Mouse (Mus musculus): ENCODE results near the gene Gm20683. TPM values are rescaled to one million over a fixed set of nuclear protein-coding genes. Genes with fewer than 3 reads are reported as not detected.

Gene Gm20683
- polyA plus RNA-seq, 1 experiment from 2014 or later: 14.2 TPM

DNA sequence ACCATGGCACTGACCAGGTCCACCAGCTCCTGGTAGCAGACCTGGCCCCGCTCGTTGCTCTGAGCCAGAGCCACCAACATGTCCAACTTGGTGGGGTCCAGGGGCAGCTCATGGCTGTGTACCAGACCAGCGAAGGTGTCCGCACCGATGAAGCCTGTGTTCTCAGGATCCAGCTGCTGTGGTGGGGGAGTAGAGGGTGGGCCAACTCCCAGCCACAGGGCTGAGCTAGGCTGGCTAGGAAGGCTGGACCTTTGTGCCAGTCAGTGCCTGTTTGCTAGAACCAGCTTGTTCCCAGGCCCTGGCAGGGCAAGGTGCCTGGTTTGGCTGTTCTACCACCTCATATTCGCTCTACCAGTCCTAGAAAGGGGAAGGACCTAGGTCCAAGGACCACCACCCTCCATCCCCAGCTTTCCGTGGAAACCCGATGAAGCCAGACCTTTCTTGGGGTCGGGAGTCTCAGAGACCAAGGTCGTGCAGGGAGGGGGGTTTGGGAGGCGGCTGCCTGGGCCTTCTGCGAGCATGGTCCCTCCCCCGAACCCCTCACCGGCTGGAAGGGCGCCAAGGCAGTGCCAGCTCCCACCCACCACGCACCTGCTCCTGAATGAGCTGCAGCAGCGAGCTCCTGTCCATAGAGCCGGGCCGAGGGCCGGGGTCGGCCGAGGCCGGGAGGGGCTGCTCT lies 5.0 kb downstream of the Gm20683 start:
- peak overlapping the region; percentile 82 for H3K27ac ChIP-seq
- H3K27me3 ChIP-seq (replicated peaks): no peaks in the 10 kb centered on the region
- H3K36me3 ChIP-seq (replicated peaks): peaks cover 22% of the 10 kb centered on the region
- ATAC-seq (replicated peaks): no peak
- 20% methylated on average over 23 of the region's 23 CpGs for WGBS
- peak overlapping the region; percentile 70 for H3K9ac ChIP-seq
- H3K4me2 ChIP-seq: peak overlapping the region; percentile 80
- peaks cover 56% of the 10 kb centered on the region for H3K4me1 ChIP-seq
- H3K9me3 ChIP-seq: no peaks in the 10 kb centered on the region
- peak overlapping the region; percentile 48 for H3K4me3 ChIP-seq

DNA sequence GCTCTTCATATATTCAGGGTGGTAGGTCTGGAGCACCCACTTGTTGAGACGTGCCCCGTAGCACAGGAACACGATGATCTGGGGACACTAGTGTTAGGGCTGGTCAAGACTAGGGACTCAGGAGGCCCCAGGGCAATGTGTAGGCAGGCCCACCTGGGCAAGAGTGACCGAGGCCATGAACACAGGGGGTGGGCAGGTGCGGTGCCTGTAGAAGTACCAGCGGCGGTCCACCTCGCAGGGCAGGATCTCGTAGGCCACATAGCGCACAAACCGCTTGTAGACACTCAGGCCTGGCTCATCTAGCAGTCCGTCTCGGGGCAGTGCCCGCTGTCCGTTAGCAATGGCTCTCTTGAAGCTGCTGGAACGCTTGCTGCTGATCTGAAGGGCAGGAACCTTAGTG lies 5.7 kb downstream of the Gm20683 start:
- Histone ChIP-seq H3K27ac (no peak overlapping the region), H3K36me3 (replicated peaks) (peaks cover 22% of the 10 kb centered on the region), H3K4me1 (peaks cover 64% of the 10 kb centered on the region), H3K9me3 (no peaks in the 10 kb centered on the region), H3K4me2 (peak overlapping the region; percentile 80), H3K9ac (peak overlapping the region; percentile 70; the same call in 1 of the 2 replicates), H3K4me3 (peak overlapping the region; percentile 48), H3K27me3 (replicated peaks) (no peaks in the 10 kb centered on the region)
- WGBS: 94% methylated on average over 16 of the region's 16 CpGs
- ATAC-seq (replicated peaks): no peak

DNA sequence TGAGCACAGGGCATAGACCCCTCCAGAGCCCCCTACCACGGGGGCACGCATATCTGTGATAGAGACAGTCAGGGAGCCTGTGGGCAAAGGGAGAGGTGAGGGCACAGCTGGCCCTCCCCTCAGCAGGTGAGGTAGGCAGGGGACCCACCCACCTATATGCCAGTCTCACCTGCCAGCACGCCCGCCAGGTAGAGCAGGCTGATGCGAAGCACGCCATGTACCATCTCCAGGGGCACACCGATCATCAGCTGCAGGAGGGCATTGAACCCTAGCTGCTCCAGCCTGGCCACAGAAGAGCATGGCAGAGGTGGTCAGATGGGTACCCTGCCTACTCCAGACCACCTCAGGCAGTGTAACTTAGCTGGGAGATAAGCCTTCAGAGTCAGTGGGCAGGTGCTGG lies 6.3 kb downstream of the Gm20683 start:
- no peaks in the 10 kb centered on the region for H3K9me3 ChIP-seq
- H3K27me3 ChIP-seq (replicated peaks): no peaks in the 10 kb centered on the region
- no peak overlapping the region for H3K4me3 ChIP-seq
- peaks cover 69% of the 10 kb centered on the region for H3K4me1 ChIP-seq
- no peak for ATAC-seq (replicated peaks)
- WGBS: 93% methylated on average over 7 of the region's 7 CpGs
- H3K36me3 ChIP-seq (replicated peaks): peaks cover 22% of the 10 kb centered on the region; the same call in 1 of the 2 replicates
- no peak overlapping the region for H3K27ac ChIP-seq
- H3K4me2 ChIP-seq: peak overlapping the region; percentile 95; the same call in 1 of the 2 replicates
- 0 out of 2 replicates have a peak overlapping the region, but pooled peaks have one; percentile 70 for H3K9ac ChIP-seq

DNA sequence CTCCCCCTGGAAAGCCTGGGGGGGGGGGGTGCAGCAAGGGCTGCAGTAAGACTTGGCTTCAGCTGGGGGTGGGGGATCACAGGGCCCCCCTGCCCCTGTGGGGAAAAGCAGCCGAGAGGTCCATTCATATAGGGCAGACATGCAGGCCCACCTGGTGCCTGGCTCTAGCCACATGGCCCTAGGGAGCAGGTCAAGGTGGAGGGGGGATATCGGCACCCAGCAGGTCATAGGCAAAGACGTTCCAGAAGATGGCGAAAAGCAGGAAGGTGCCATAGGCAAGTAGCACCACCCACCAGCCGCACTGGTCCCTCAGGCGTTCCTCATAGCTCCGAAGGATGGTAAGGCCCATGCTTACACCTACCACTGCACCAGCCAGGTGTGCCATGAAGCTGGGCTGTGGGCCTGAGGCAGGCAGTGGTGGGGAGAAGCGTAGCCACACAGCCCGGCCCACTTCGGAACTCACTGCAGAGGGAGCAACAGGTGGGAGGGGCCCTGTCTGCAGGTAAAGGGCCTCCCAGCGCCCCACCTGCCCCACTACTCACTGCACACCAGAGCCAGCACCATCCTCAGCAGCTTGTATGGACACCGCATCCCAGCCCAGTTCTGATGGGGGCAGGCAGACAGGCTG lies 6.9 kb downstream of the Gm20683 start:
- peak overlapping the region; percentile 80 for H3K4me3 ChIP-seq
- peak overlapping the region; percentile 77; the same call in 1 of the 2 replicates for H3K9ac ChIP-seq
- H3K4me2 ChIP-seq: peak overlapping the region; percentile 95
- no peaks in the 10 kb centered on the region for H3K27me3 ChIP-seq (replicated peaks)
- H3K36me3 ChIP-seq (replicated peaks): 0 out of 2 replicates have a peak, but pooled peaks cover 24% of the 10 kb centered on the region
- peaks cover 75% of the 10 kb centered on the region for H3K4me1 ChIP-seq
- H3K27ac ChIP-seq: 0 out of 2 replicates have a peak overlapping the region, but pooled peaks have one; percentile 96
- WGBS: 89% methylated on average over 12 of the region's 12 CpGs
- H3K9me3 ChIP-seq: no peaks in the 10 kb centered on the region
- ATAC-seq (replicated peaks): no peak

DNA sequence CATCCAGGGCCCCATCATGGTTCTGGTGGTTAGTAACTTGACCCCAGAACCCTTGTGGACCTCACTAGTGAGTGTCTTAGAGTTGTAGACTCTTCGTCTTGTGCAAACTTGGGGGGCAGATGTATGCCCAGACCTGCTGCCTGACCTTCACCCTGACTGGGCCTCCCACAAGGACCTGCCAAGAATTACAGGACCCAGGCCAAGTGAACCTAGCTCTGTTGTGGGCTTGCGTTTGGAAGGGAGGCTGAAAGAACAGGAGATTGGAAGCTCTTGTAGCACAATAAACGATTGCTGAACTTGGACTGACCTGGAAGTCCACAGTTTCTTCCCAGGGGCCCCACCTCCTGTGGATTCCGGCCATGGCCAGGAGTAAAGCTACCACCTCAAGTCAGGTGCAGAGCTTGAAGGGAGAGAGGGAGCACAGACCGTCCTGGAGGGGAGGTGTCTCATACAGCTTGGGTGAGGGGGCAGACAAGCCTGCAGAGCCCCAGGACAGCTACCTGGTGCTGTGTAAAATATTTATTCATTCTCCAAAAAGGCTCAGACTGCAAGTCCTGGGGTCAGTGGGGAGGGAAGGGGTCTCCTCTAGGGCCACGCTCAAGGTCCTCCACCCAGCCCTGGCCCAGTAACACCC lies 7.5 kb downstream of the Gm20683 start:
- H3K9me3 ChIP-seq: no peaks in the 10 kb centered on the region
- H3K9ac ChIP-seq: peak overlapping the region; percentile 77
- H3K4me3 ChIP-seq: peak overlapping the region; percentile 80
- peak overlapping the region; percentile 95 for H3K4me2 ChIP-seq
- H3K36me3 ChIP-seq (replicated peaks): 0 out of 2 replicates have a peak, but pooled peaks cover 19% of the 10 kb centered on the region
- 59% methylated on average over 6 of the region's 6 CpGs for WGBS
- no peaks in the 10 kb centered on the region for H3K27me3 ChIP-seq (replicated peaks)
- peaks cover 80% of the 10 kb centered on the region for H3K4me1 ChIP-seq
- peak overlapping the region; percentile 96 for H3K27ac ChIP-seq
- no peak for ATAC-seq (replicated peaks)

DNA sequence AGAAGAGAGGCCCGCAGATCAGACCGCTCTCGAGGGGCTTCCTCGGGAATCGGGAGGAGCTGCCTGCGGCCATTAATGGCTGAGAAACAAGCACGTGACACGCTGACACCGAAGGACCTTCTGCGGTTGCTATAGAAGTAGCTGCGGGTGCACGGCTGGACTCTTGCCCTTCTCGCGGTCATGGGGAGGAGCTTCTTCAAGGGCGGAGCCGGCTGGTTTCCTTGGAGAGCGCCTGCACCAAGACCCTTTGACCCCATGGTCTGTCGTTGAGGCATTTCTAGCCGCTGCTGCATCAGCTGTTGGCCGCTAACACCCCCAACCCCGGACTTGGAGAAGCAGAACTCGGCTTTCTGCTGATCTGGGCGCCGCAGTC lies 8.3 kb downstream of the Gm20683 start, which contains the start of gene Stub1:
Stub1 (minus strand) TSS at position 114 of the 373 bp plus-strand sequence.
- WGBS: under 1% methylated on average over 24 of the region's 24 CpGs
- ATAC-seq (replicated peaks): peak; percentile 41
- Histone ChIP-seq H3K9ac (peak within 1 kb of the TSS; percentile 77), H3K4me1 (peaks cover 84% of the 10 kb centered on the region), H3K4me3 (peak within 1 kb of the TSS; percentile 80), H3K27ac (peak within 1 kb of the TSS; percentile 96), H3K36me3 (replicated peaks) (0 out of 2 replicates have a peak, but pooled peaks cover 19% of the 10 kb centered on the region), H3K4me2 (peak within 1 kb of the TSS; percentile 95), H3K27me3 (replicated peaks) (no peaks in the 10 kb centered on the region), H3K9me3 (no peaks in the 10 kb centered on the region)

DNA sequence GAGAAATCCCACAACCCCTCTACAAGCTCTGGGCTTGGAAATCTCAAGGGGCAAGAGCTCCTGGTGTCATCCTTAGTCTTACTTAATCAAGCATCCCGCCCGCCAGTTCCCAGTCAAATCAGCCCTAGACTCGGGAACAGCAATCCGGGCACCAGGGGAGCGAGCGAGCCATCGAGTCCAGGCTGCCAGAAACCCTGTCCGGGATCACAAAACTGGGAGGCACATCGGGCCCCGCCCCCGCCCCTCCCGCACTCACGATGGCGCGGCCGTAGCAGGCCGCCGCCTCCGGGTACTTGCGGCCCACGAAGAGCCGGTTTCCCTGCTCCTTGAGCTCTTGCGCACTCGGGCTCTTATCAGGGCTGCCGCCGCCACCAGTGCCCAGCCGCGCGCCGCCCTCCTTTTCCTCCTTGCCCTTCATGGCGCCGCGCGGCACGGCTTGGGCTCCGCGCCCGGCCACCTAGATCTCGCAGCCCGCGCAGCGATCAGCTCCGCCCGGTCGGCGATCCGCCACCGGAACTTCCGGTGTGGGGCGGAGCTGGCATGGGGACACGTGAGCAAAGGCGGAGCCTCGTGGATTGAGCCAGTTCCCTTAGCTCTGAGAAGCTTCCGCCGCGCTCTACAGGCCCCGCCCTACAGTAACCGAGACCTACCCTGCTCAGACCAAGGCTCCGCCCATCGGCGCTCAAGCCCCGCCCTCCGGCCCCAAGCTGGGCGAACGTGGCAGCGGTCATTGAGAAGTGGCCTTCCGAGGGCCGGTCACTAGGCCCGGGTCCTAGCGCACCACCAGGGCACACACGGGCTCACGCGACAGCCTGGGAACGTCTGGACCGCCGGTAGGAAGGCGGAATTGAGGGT lies 8.9 kb downstream of the Gm20683 start:
- Histone ChIP-seq H3K4me1 (peaks cover 84% of the 10 kb centered on the region), H3K9me3 (no peaks in the 10 kb centered on the region), H3K9ac (peak overlapping the region; percentile 77), H3K27me3 (replicated peaks) (no peaks in the 10 kb centered on the region), H3K27ac (peak overlapping the region; percentile 96), H3K4me2 (peak overlapping the region; percentile 95), H3K36me3 (replicated peaks) (0 out of 2 replicates have a peak, but pooled peaks cover 21% of the 10 kb centered on the region), H3K4me3 (peak overlapping the region; percentile 80)
- peak; percentile 91 for ATAC-seq (replicated peaks)
- WGBS: under 1% methylated on average over 76 of the region's 77 CpGs

DNA sequence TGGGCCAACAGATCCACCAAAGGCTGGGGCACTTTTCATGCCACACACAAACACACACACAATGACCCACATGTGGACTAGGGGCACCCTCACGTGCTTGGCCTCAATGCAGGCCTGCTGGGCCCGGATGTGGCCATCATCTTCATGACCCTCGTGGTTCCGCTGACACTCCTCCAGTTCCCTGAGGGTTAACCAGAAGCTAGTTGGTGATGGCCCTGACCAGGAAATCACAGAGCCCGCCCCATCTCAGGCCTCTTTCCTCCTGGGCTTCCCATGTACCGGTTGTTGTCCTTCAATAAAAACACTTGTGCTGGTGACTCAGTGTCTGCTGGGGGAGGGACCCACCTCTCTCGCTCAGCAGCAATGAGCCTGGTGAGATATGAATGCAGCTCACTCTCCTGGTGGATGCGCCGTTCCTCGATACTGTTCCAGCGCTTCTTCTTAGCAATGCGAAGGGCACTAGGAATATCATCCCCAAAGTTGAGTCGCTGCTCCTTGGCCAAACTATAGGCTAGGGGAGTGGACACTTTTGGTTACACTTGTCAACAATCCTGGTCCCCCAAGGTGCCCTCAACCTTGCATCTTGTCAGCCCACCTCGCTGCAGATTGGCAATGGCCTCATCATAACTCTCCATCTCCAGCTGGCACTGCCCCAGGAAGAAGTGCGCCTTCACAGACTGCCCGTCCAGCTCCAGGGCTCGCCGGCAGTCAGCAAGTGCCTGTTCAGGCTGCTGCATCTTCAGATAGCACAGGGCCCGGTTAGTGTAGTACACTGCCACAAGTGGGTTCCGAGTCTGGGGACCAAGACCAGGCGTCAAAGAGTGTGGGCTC lies 9.9 kb downstream of the Gm20683 start:
- 0 out of 2 replicates have a peak, but pooled peaks cover 30% of the 10 kb centered on the region for H3K36me3 ChIP-seq (replicated peaks)
- peak overlapping the region; percentile 95 for H3K4me2 ChIP-seq
- 63% methylated on average over 21 of the region's 21 CpGs for WGBS
- H3K9ac ChIP-seq: peak overlapping the region; percentile 77
- H3K4me3 ChIP-seq: peak overlapping the region; percentile 80
- H3K27ac ChIP-seq: peak overlapping the region; percentile 96
- no peak for ATAC-seq (replicated peaks)
- H3K4me1 ChIP-seq: peaks cover 84% of the 10 kb centered on the region
- no peaks in the 10 kb centered on the region for H3K27me3 ChIP-seq (replicated peaks)
- no peaks in the 10 kb centered on the region for H3K9me3 ChIP-seq

DNA sequence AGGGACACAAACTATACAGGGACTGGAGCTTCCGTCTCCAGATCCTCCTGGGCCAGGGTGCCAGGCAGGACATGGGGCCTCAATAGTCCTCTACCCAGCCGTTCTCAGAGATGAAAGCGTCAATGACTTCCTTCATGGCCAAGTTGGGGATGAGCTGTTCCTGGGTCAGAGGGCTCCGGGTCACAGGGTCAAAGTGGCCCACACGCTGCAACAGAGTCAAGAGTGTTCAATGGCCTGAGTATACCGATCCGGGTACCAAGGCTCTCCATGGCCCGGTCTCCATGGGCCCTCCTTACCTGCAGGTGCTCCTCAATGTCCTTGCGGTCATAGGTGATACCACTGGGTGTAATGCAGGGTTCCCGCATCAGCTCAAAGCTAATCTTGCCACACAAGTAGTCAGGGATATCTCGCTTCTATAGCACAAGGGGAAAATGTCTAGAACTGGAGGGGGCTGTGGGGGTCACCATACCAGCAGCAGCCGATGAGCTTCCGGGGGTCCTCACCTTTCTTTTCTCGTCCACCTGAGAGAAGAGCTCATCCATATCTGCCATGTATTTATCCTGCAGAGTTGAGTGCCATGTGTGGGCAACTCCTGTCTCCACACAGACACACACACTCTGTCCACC lies 10.6 kb downstream of the Gm20683 start:
- H3K4me1 ChIP-seq: peaks cover 84% of the 10 kb centered on the region
- 0 out of 2 replicates have a peak, but pooled peaks cover 31% of the 10 kb centered on the region for H3K36me3 ChIP-seq (replicated peaks)
- no peaks in the 10 kb centered on the region for H3K9me3 ChIP-seq
- no peak for ATAC-seq (replicated peaks)
- H3K4me2 ChIP-seq: peak overlapping the region; percentile 95
- no peaks in the 10 kb centered on the region for H3K27me3 ChIP-seq (replicated peaks)
- no peak overlapping the region for H3K27ac ChIP-seq
- H3K9ac ChIP-seq: no peak overlapping the region
- H3K4me3 ChIP-seq: no peak overlapping the region; the same call in 1 of the 2 replicates
- WGBS: 86% methylated on average over 14 of the region's 14 CpGs

DNA sequence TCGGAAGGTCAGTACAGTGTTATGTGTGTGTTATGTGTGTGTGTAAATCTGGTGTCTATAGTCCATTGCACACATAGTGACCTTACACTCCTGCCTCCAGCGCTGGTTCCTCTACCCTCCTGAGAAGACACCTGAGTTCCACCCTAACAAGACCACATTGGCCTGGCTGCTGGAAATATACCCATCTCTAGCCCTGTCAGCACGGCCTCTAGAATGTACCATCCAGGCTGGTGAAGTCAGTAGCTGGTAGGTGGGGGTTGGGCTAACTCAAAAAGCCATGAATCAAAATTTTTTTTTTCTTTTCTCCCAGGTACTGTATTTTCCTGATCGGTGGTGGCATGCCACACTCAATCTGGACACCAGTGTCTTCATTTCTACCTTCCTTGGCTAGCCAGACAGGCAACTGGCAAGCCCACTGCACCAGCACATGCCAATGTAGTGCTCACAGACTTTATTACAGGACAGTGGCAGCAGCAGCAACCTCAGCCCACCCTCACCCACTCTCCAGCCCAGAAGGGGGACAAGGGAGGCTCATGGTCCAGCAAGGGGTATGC lies 11.3 kb downstream of the Gm20683 start:
- Histone ChIP-seq H3K9me3 (no peaks in the 10 kb centered on the region), H3K9ac (no peak overlapping the region), H3K4me1 (peaks cover 84% of the 10 kb centered on the region), H3K36me3 (replicated peaks) (0 out of 2 replicates have a peak, but pooled peaks cover 31% of the 10 kb centered on the region), H3K27me3 (replicated peaks) (no peaks in the 10 kb centered on the region), H3K4me2 (peak overlapping the region; percentile 80), H3K4me3 (peak overlapping the region; percentile 66), H3K27ac (no peak overlapping the region)
- no peak for ATAC-seq (replicated peaks)
- WGBS: 94% methylated on average over 4 of the region's 4 CpGs
